Mouse (Mus musculus) right cerebral cortex, adult 18-20 months (tissue): ENCODE data around the gene Rnf146.
"Not testable (repeated sequence)": the region's sequence is repeated elsewhere in the genome, so short reads cannot be mapped to it uniquely, and the experiment has no call there.

Experiments
- DNase-seq: peaks from one replicate; pipeline ENCODE4 v3.0.0; 2022; ENCODE audit warnings: mixed read lengths

The Rnf146 gene

GRCm38 (mm10) chr10:29362197-29362900 lies at the start of gene Rnf146:
TSS of gene Rnf146 (minus strand) at chr10:29362442.
- no peak for DNase-seq

GRCm38 (mm10) chr10:29402656-29403268 lies 40.5 kb upstream of the Rnf146 start:
- no peak for DNase-seq

DNA sequence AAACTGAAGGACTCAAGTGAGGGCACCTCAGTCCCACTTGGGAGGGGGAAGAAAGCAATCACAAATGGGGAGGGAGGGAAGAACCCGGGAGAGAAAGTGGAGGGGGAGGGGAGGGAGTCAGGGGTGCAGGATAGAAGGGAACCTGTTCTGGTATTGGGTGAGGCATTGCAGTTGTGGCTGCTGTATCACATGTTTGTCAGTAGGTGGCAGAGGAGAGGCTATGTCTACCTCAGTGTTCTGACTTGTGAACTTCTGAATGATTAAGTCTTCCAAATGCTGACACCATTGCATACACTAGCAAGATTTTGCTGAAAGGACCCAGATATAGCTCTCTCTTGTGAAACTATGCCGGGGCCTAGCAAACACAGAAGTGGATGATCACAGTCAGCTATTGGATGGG lies 32.6 kb upstream of the Rnf146 start:
- DNase-seq: not testable (repeated sequence)

- DNase-seq: no peak
Measured at GRCm38 (mm10) chr10:29381558-29381957, 19.3 kb upstream of the Rnf146 start.

DNA sequence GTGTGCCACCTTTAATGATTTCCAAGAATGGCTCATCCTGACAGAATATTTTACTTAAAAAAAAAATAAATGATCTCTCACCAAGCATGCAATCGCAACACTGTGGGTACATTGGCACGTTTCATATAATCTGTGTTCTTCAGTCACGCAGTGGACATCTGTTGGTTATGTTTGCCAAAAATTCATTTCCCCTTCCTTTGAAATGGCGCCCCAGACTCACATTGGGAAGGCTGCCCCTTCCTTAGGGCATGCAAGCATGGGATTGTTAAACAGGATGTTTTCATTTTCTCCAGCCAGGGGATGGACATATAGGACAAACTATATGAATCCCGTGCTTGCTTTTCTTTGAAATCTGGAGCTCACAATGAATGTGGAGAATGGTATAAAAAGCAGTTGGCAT lies 11.8 kb upstream of the Rnf146 start:
- DNase-seq: no peak

DNA sequence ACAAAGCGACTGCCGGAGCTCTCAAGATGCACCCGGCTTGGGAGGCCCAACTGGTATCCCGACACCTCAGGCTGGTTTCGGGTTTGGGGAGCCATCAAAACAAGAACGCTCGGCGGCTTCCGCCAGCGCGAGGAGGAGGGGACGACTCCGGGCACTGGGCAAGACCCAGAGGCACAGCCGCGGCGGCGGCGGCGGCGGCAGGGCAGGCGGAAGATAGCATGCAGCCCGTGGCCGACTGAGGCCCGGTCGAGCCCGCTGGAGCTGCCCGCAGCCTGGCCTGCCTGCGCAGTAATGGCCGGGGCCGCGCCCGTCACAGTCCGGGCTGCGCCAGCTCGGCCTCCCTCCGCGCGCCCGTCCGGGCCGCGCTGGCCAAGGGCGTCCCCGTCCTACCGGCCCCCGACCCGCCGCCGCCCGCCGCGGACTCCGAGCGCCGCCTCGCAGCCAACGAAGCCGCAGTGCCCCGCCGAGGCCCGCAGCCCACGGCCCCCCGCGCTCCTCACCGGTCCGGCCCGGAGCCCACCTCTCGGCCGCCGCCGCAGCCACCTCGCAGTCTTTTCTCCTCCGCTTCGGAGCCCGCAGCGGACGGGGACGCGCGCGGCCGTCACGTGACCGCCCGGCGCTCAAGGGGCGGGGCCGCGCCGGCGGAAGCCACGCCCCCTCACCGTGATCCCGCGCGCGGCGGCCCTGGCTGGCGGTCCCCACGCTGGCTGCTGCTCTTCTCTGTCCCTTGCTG lies 612 bp downstream of the Rnf146 start:
- DNase-seq: peak; percentile 91

GRCm38 (mm10) chr10:29361095-29361463 lies 1.2 kb downstream of the Rnf146 start:
- DNase-seq: no peak

DNA sequence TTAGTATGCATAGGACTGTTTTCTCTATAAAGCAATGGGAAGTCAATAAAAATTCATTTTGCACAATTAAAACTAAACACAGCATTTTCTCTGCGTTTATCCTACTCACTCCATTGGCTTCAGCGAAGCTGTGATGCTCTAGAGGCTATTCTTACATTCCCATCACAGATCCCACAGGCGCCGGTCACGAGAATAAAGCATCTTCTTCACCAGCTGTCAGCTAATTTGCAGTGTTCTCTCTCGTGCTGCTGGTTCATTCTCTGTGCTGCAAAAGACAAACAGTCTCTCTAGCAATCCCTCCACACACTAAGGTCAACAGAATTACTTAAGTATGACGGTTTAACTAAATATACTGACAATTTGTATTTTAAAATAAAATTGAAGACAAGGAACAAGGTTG lies 8.1 kb downstream of the Rnf146 start:
- peak; percentile 71 for DNase-seq

DNA sequence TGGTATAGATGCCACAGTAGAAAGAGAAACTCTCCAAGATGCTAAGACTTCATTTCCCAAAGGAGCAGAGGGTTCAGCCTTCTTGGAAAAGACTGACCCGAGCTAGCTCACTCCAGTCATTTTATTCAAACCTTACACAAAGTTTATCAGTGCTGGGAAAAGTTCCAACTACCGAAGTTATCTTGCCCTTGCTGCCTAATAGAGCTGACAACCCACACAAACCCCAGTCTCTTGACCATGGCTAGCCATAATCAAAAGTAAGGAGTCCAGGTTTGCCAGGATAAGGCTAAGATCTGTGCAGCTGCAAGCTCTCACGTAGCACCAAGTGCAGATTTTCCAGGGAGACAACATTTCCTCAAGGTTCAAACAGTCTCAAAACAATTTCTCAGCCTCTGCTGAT lies 9.7 kb downstream of the Rnf146 start:
- DNase-seq: no peak

DNA sequence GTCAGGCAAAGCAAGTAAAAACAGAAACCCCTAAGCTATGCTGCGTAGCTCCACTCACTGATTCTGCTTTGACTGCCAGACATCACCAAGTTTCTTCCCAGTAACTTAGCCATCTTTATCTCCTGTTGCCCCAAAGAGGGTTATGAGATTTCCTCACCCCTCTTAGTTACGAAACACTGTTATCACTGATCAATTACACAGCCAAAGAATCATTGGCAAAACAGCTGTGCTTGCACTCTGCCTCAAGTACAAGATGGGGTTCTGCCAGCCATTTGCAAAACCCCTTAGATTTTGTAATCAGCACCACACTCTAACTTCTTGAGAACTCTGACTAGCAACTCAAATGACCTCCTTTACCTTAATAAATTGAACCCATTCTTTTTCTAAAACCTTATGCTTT lies 10.8 kb downstream of the Rnf146 start:
- no peak for DNase-seq

- DNase-seq: no peak
Measured at GRCm38 (mm10) chr10:29346638-29347037, 15.6 kb downstream of the Rnf146 start.

GRCm38 (mm10) chr10:29344232-29344631 lies 18.0 kb downstream of the Rnf146 start:
- peak; percentile 23 for DNase-seq

GRCm38 (mm10) chr10:29338355-29339056 lies 23.7 kb downstream of the Rnf146 start:
- DNase-seq: peak; percentile 43

DNA sequence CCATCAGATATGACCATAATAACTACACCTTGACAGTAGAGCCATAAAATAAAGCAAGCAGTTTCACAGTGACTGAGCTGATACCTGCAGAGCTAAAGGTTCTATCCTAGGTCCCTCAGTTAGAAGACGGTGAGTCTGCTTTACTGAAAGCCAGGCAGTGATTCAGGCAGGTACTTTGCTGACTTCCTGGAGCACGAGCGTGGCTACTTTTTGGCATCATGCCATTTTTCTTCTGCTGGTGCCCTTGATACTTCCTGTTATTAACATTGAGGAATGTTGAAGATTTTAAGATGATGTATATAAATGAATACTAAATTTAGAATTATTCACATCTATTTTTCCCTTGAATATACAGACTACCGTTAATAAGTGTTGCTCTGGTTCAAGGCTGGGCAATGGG lies 28.4 kb downstream of the Rnf146 start:
- no peak for DNase-seq

GRCm38 (mm10) chr10:29324817-29325216 lies 37.4 kb downstream of the Rnf146 start:
- no peak for DNase-seq

- DNase-seq: no peak
Measured at GRCm38 (mm10) chr10:29313905-29314304, 48.3 kb downstream of the Rnf146 start.

DNA sequence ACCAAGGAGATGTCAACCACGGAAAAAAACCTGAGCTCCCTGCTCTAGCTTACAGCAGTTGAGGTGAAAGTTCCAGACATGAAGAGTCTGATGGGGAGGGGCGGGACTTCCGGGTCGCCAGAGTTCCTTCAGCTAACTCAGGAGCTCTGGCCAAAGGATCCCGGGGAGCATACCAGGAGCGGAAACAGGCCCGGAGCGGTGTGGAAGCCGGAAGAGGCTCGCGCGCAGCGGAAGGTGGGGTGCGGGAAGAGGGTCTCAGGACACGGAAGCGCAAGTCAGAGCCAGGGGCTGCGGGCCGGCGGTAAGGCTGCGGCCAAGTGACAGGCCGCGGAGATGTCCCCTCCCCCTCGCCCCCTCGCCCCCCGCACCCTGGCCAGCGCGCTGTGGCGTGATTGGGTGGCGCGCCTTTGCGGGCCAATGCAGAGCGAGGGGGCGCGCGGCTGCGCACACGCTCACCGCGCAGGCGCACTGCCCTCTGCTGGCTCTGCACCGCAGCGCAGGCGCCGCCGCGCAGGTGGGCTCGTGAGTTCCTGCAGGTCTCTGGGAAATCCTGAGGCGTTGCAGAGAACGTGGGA lies 49.1 kb downstream of the Rnf146 start, which contains the start of gene Echdc1:
TSS of gene Echdc1 (plus strand) at position 103 of the 575 bp plus-strand sequence.
- peak; percentile 88 for DNase-seq

DNA sequence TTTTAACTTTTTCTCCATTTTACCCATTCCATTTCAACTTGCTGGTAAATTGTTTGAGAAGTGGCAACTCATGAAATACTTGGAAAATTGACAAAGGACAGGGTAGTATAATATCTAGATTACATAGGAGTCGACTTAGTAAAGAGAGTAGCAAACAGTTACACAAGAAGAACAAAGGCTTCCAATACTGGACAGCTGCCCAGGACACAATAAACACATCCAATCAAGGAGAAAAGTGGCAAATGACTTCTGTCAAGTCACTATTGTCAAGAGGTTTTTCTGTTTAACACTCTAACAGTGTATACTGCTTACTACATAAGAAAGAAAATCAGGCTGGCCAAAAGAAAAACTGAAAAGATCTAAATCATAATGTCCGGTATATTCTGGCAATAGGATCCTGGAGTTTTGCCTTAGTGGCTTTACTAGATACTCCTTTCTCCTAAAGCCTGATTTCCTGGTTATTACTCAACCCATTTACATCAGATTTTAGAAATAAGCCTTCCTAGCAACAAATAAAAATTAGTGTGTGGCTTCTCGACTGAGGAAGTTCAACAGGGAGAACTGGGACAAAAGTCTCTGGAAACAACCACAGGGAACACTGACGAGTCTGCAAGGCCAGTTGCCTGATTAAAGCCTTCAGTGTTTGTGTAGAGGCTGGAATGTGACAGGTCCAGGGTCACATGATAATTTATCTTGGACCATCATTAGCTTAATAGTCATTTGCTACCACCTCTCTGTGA lies 50.6 kb downstream of the Rnf146 start:
- DNase-seq: no peak

GRCm38 (mm10) chr10:29302230-29302629 lies 60.0 kb downstream of the Rnf146 start:
- DNase-seq: no peak
